Mouse (Mus musculus) stomach, embryonic 16.5 days (tissue): ENCODE measurements at regions not wholly inside any gene's neighbourhood (a gene's known extent, or its start where the extent isn't known, plus 50 kb on each side); places are given as distances from the start of the nearest gene placed in this dataset.

Experiments
- ATAC-seq: fragments of 200-750 bp; cut with Nextera tagmentation; 2 replicates; pipeline ENCODE4 v1.8.0; 2017; ENCODE audit warnings: moderate number of reproducible peaks, moderate TSS enrichment; ENCODE audit not compliant: insufficient read depth, low FRiP score
- H3K27ac ChIP-seq: fragments of 300-500 bp; sonication (generic); 2 replicates; pipeline ENCODE4 v1.5.1; 2014; ENCODE audit warnings: low read length
- H3K27me3 ChIP-seq: fragments of 300-500 bp; sonication (generic); 2 replicates; pipeline ENCODE4 v1.6.1; 2014; ENCODE audit warnings: low read length, control low read depth, mixed read lengths; ENCODE audit not compliant: control insufficient read depth, insufficient read depth
- H3K36me3 ChIP-seq: fragments of 300-500 bp; sonication (generic); 2 replicates; pipeline ENCODE4 v1.6.1; 2014; ENCODE audit warnings: low read length; ENCODE audit not compliant: control insufficient read depth, insufficient read depth
- H3K4me1 ChIP-seq: fragments of 300-500 bp; sonication (generic); 2 replicates; pipeline ENCODE4 v1.6.1; 2014; ENCODE audit warnings: low read length, control low read depth, mixed read lengths; ENCODE audit not compliant: control insufficient read depth, insufficient read depth
- H3K4me2 ChIP-seq: fragments of 300-500 bp; sonication (generic); 2 replicates; pipeline ENCODE4 v1.6.1; 2014; ENCODE audit warnings: low read depth, low read length, mixed read lengths
- H3K4me3 ChIP-seq: fragments of 300-500 bp; sonication (generic); replicated peaks from 2 replicates; pipeline ENCODE4 v1.5.1; 2014; ENCODE audit warnings: mild to moderate bottlenecking, low read length
- H3K9ac ChIP-seq: fragments of 300-500 bp; sonication (generic); 2 replicates; pipeline ENCODE4 v1.6.1; 2014; ENCODE audit warnings: low read length
- H3K9me3 ChIP-seq: fragments of 300-500 bp; sonication (generic); replicated peaks from 2 replicates; pipeline ENCODE4 v1.6.1; 2016; ENCODE audit warnings: low read length, control low read depth; ENCODE audit not compliant: control insufficient read depth
- WGBS: fragments of 180-500 bp; shearing (Covaris S2); extraction: QIAGEN DNeasy Blood & Tissue Kit; methylation state at CpG from one replicate; pipeline ENCODE4 v1.1.7; 2014; 5-methylcytosine and 5-hydroxymethylcytosine counted together

GRCm38 (mm10) chr11:84711886-84712285 lies 107.4 kb downstream of the Mrm1 start:
- Histone ChIP-seq H3K4me3 (no peak overlapping the region), H3K4me2 (no peak overlapping the region), H3K27ac (no peak overlapping the region), H3K27me3 (0 out of 2 replicates have a peak, but pooled peaks cover 6% of the 10 kb centered on the region), H3K4me1 (no peaks in the 10 kb centered on the region), H3K9ac (no peak overlapping the region), H3K36me3 (no peaks in the 10 kb centered on the region), H3K9me3 (no peaks in the 10 kb centered on the region)
- WGBS, result 50% methylated on average over 6 of the region's 6 CpGs
- no peak for ATAC-seq

GRCm38 (mm10) chr11:84708222-84708730 lies 111.0 kb downstream of the Mrm1 start:
- H3K4me3 ChIP-seq, result no peak overlapping the region
- H3K27me3 ChIP-seq, result 0 out of 2 replicates have a peak, but pooled peaks cover 6% of the 10 kb centered on the region
- 75% methylated on average over 10 of the region's 10 CpGs for WGBS
- H3K9me3 ChIP-seq, result no peaks in the 10 kb centered on the region
- no peak overlapping the region for H3K4me2 ChIP-seq
- H3K27ac ChIP-seq, result no peak overlapping the region
- ATAC-seq, result no peak
- no peak overlapping the region for H3K9ac ChIP-seq
- H3K36me3 ChIP-seq, result no peaks in the 10 kb centered on the region
- no peaks in the 10 kb centered on the region for H3K4me1 ChIP-seq

DNA sequence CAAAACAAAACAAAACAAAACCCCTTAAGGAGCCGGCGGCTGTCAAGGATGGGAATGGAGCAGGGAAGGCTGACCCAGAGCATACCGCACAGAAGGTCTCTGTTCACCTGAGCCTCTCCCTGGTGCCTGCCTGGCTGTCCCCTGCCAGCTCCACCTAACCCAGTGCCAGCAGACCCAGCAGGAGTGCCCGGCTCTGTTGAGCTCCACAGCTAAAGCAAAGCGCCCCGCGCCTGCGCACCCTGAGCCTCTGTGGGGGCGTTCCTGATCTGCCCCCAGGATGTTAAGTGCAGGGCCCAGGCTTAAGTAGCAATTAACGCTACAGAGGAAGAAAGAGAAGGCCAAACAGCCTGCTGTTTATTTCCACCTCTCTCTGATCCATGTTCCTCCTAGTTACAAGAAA lies 111.5 kb downstream of the Mrm1 start:
- Histone ChIP-seq H3K4me2 (no peak overlapping the region), H3K27ac (no peak overlapping the region), H3K36me3 (no peaks in the 10 kb centered on the region), H3K9ac (no peak overlapping the region), H3K9me3 (no peaks in the 10 kb centered on the region), H3K4me3 (no peak overlapping the region), H3K4me1 (no peaks in the 10 kb centered on the region), H3K27me3 (0 out of 2 replicates have a peak, but pooled peaks cover 6% of the 10 kb centered on the region)
- ATAC-seq, result no peak
- 17% methylated on average over 10 of the region's 10 CpGs for WGBS

DNA sequence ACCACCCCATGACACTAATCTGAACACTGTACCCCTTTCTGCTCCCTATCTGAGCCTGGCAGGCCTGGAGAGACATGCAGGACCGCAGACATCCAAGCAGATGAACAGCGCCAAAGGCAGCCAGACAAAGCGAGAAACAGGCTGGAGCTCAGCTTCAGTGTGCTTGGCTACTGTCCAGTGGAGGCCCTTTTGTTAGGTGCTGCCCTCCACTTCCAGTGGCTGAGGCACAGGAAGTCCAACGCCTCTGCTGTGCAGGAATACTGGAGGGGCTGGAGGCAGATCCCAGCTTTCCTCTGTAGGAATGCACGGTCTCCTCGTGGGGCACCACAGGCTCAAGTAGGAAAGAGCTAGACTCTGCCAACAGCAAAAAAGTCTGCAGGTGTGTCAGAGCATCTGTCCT lies 112.6 kb downstream of the Mrm1 start:
- peaks cover 2% of the 10 kb centered on the region; the same call in 1 of the 2 replicates for H3K4me1 ChIP-seq
- H3K27ac ChIP-seq, result no peak overlapping the region
- 33% methylated on average over 6 of the region's 6 CpGs for WGBS
- H3K9me3 ChIP-seq, result no peaks in the 10 kb centered on the region
- peaks cover 12% of the 10 kb centered on the region; the same call in 1 of the 2 replicates for H3K27me3 ChIP-seq
- no peak for ATAC-seq
- H3K4me3 ChIP-seq, result no peak overlapping the region
- H3K36me3 ChIP-seq, result no peaks in the 10 kb centered on the region
- H3K4me2 ChIP-seq, result no peak overlapping the region
- H3K9ac ChIP-seq, result no peak overlapping the region

DNA sequence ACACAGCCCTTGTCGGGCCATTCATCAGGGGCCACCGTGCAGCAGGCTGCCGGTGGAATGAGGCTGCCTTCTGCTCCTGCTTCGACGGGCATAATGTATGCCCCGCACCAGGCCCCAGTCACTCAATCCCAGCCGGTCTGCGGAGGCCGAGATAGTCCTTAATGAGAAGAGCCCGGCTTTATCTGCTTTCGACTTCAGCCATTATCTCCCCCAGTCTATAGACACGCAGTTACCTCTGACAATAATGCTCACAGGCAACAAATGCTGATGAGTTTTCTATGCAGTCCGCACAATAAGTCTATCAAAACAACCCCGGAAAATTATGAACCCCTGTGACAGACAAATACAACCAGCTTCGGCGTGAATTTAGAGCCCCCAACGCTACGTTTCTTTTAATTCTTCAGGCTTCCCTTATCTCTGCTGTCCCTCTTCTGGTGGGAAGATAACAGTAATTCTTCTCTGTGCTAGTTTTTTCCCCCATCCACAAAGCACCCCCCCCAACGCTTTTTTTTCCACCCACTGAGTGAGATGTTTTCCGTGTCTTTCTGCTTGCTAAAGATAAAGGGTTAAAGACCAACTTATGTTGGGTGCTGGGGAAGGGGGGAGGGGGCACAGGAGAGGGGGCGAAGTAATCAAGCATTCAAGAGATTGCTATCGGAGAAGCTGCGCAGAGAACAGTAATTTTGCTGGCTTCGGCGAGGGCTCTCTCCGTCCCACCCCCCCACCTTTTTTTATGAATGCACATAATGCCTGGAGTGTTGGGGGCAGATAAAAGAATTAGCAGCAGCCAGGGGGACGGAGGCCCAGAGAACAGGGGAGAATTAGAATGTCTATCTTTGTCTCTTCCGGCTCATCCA lies 117.8 kb downstream of the Mrm1 start:
- Histone ChIP-seq H3K9ac (no peak overlapping the region), H3K27me3 (peaks cover 17% of the 10 kb centered on the region), H3K27ac (no peak overlapping the region), H3K9me3 (no peaks in the 10 kb centered on the region), H3K36me3 (no peaks in the 10 kb centered on the region), H3K4me1 (peaks cover 4% of the 10 kb centered on the region; the same call in 1 of the 2 replicates), H3K4me3 (no peak overlapping the region), H3K4me2 (0 out of 2 replicates have a peak overlapping the region, but pooled peaks have one; percentile 9)
- ATAC-seq, result no peak
- 8% methylated on average over 28 of the region's 28 CpGs for WGBS

- 38% methylated on average over 5 of the region's 5 CpGs for WGBS
- H3K27ac ChIP-seq, result no peak overlapping the region
- H3K4me3 ChIP-seq, result no peak overlapping the region
- H3K4me1 ChIP-seq, result peaks cover 4% of the 10 kb centered on the region; the same call in 1 of the 2 replicates
- no peak overlapping the region for H3K4me2 ChIP-seq
- peaks cover 16% of the 10 kb centered on the region for H3K27me3 ChIP-seq
- H3K36me3 ChIP-seq, result no peaks in the 10 kb centered on the region
- H3K9ac ChIP-seq, result no peak overlapping the region
- no peak for ATAC-seq
- H3K9me3 ChIP-seq, result no peaks in the 10 kb centered on the region
Measured at GRCm38 (mm10) chr11:84697521-84697920, 121.8 kb downstream of the Mrm1 start.

DNA sequence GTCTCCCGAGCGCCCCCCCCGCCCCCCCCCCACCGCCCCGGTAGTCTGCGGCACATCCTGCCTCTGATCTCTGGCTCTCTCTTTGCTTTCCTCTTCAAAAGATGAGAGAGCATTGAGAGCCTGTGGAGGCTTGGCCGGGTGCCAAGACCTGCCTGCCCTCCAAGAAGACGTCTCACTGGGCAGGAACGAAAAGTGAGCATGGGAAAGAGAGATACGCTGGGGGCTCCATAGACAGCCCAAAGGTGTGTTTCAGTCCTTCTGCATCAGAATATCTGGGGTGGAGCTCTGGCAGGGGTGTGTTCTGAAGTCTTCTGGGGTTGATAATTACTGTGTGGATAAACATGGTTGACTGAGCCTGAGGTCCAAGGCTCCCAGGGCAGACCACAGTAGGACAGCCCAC lies 126.7 kb downstream of the Mrm1 start:
- no peak overlapping the region for H3K4me3 ChIP-seq
- no peaks in the 10 kb centered on the region for H3K36me3 ChIP-seq
- H3K9ac ChIP-seq, result no peak overlapping the region
- H3K9me3 ChIP-seq, result no peaks in the 10 kb centered on the region
- ATAC-seq, result no peak
- WGBS, result 9% methylated on average over 10 of the region's 10 CpGs
- H3K27me3 ChIP-seq, result no peaks in the 10 kb centered on the region
- no peak overlapping the region for H3K27ac ChIP-seq
- no peak overlapping the region for H3K4me2 ChIP-seq
- no peaks in the 10 kb centered on the region for H3K4me1 ChIP-seq

- 73% methylated on average over 3 of the region's 3 CpGs for WGBS
- Histone ChIP-seq H3K36me3 (no peaks in the 10 kb centered on the region), H3K4me3 (no peak overlapping the region), H3K4me2 (no peak overlapping the region), H3K9ac (no peak overlapping the region), H3K27me3 (no peaks in the 10 kb centered on the region), H3K4me1 (no peaks in the 10 kb centered on the region), H3K27ac (no peak overlapping the region), H3K9me3 (no peaks in the 10 kb centered on the region)
- no peak for ATAC-seq
Measured at GRCm38 (mm10) chr11:84691410-84692148, 127.7 kb downstream of the Mrm1 start.

- Histone ChIP-seq H3K4me1 (no peaks in the 10 kb centered on the region), H3K27ac (no peak overlapping the region), H3K4me3 (no peak overlapping the region), H3K9ac (no peak overlapping the region), H3K27me3 (no peaks in the 10 kb centered on the region), H3K4me2 (no peak overlapping the region), H3K36me3 (no peaks in the 10 kb centered on the region), H3K9me3 (no peaks in the 10 kb centered on the region)
- no peak for ATAC-seq
- 93% methylated on average over 9 of the region's 9 CpGs for WGBS
Measured at GRCm38 (mm10) chr11:84686473-84686872, 132.8 kb downstream of the Mrm1 start.
